Mouse (Mus musculus) heart, postnatal 0 days (tissue): ENCODE data around the gene Gm49392.

Source experiments
- CTCF ChIP-seq: IDR thresholded peaks from 2 replicates; pipeline ENCODE4 v1.5.1; 2016; ENCODE audit warnings: antibody characterized with exemption, control low read depth, low read depth
- EP300 ChIP-seq: IDR thresholded peaks from 2 replicates; pipeline ENCODE4 v1.6.1; 2016; ENCODE audit warnings: antibody characterized with exemption, low read depth

DNA sequence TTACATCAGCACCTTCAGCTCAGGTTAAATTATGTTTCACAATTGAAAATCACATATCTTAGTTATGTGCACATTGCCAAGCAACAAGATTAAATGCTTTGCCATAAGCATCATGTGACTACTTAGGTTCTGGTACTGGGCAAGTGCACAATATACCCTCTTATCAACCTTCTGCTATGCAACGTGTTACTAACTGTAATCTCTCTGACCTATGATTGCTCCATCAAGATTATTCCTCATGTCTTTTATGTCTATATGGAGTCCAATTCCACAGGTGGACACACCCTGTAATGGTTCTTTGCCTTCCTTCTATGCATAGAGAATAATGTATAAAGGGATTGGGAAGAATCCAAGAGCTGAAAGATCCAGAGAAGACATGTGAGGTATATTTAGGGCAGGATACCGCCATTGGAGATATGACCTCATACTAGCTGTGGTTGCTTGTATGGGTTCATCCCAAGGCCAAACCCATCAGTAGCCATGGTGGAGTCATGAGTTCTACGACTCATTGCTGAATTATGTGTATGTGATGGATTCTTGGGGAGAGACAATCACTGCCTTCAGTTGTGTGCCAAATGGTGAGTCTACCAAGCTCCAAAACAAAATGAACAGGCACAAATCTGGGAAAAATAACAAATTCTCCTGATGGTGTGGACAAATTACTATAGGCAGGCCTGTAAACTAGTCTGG, 76.1 kb downstream of the Gm49392 start:
- TF ChIP-seq EP300 (no peak), CTCF (no peak)
